Mouse (Mus musculus) A20 (cell line): Measurements from ENCODE around the gene Cul7.

Source experiments
- DNase-seq: peaks from one replicate; pipeline ENCODE4 v3.0.0-alpha.2; 2011; ENCODE audit warnings: low read depth, low spot score

Gene Cul7

DNA sequence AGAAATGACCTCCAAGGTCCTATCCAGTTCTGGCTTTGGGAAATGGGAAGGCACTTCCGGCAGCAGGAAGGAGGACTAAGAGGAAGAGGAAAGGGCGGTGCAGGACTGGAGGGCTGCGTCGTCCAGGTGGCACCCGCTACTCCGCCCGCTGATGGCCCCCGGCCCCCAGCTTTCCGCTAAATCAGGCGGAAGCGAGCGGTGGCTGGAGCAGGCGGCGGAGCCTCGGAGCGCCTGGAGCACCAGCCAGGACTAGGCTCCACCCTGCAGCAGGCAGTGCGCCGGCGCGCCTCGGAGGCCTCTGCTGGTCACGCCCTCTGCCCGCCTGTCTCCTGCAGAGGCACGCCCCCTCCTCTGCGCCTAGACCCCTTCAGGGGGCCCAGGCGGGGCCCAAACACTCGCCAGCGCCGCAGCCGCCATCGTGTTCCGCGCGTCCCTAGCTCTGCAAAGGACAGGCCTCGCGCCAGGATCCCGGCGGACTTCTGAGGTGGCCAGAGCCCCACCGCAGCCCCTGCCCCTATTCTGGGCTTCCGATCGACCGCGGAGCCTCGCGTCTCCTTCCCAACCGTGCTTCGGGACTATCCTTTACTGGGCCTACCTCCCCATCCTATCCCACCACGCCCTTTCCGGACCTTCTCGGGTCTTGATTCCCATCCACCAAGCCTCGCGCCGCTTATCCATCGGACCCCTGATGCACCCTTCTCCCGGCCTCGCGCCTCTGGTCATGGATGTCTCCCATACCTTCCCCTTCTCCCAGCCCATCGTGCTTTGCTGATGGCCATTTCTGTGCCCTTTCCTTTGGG is at the start of gene Cul7:
Gene Cul7 (plus strand): TSS at position 106 of the 800 bp plus-strand sequence.
- DNase-seq: no peak

DNA sequence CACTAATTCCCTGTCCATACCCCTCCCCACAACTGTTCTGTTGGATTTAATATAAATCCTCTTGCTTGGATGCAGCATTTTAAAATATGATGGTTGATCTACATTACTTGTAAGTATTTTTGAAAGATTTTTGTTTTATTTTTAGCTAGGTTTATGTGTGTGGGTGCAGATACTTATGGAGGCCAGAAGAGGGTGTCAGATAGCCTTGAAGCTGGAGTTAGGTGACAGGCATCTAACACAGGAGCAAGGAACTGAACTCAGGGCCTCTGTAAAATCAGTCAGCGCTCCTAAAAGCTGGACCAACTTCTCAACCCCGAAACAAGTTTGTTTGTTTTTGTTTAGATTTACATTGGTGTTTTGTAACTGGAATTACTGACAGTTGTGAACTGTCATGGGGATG is 49.6 kb upstream of the Cul7 start:
- DNase-seq: peak; percentile 31

DNA sequence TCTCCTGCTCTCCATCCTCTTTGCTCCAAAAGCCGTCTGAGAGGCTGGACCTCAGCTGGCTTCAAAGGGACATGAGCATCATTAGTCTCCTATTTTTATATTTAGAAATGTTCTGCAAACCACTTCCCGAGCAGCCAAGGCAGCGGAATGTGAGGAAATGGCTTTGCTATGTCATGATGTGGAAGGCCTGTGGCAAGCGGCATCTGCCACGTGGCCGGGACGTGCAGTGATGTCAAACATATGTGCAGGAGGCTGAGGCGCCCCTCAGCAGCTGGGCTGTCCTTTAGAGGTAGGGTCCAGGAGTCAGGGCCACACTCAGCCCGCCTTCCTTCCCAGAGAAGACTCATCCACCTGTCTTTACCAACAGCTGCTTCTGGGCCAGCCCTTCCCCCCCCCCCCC is 47.9 kb upstream of the Cul7 start:
- no peak for DNase-seq

DNA sequence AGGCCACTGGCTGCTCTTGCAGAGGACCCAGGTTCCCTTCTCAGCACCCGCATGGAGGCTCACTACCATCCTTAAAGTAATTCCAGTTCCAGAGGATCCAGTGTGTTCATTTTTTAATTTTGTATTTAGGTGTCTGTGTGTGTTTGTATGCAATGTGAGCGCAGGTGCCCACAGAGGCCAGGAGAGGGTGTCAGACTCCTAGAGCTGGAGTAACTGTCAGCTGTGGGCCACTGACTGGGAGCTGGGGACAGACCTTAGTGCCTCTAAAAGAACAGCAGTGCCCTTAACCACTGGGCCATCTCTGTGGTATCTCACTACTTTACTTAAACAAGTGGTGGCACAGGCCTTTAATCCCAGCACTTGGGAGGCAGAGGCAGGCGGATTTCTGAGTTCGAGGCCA is 46.9 kb upstream of the Cul7 start:
- DNase-seq: no peak

DNA sequence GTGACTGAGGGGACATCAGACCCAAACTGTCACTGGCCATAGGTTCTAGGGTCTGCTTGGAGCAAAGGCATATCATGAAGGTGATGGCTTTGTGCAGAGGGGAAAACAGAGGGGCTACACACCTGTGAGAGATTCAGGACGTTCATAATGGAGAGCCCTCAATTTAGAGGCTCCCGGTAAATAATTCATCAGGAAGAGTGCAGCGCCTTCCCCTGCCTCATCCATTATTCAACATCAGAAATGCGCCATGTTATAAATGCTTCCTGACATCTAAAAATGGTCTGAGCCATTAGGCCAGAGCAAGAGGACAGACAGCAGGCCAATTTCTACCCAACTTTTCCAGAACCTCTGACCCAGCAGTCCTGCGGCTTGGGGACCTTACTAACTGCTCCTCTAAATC is 45.0 kb upstream of the Cul7 start:
- DNase-seq: no peak

DNA sequence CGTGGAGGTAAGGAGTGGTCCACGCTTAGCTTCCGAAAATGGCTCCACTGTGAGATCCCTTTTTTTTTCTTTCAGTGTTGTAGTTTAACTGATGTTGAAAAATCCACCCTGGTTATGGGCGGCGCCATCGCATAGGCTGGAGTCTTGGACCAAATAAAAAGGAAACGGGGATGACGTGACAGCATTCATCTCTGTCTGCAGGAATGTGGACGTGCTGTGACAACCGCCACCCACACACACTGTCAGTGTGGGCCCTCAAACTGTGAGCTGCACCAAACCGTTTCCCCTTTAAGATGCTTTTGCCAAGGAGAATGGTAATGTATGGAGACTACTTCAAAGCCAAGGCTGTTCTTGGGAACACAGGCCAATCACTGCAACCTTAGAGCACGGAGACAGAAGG is 44.1 kb upstream of the Cul7 start:
- DNase-seq: no peak

DNA sequence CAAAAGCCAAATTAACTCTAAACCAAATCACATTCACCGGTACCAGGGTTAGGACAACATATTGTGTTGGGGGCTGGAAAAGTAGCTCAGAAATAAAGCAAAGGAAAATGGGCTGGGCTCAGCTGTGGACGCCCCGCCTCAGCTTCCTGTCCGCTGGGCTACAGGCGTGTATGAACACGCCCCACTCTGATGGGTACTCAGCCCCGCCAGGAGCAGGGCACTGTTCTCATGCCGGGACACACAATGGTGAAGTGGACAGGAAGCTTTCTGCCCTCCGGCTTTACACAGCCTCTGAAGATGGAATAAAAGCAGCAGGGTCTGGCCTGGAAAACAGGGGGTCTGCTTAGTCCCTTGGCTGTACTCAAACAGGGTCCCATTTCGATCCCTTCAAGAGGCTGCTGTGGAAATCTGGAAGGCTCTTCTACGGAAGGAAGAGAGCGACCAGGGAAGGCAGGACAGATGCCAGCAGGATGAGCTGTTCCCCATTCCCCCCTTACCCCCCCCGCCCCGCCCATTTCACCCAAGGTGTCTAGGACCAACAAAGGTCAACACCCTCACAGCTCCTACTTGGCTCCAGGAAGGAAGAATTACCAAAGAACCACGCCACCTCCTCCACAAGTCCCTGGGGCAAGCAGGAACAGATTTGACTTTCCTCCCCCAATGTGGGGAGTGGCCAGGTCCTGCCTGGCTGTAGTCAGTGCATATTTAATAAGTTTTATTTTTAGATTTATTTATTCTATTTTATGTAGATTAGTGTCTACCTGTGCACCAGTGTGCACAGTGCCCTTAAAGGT is 40.2 kb upstream of the Cul7 start:
- no peak for DNase-seq

DNA sequence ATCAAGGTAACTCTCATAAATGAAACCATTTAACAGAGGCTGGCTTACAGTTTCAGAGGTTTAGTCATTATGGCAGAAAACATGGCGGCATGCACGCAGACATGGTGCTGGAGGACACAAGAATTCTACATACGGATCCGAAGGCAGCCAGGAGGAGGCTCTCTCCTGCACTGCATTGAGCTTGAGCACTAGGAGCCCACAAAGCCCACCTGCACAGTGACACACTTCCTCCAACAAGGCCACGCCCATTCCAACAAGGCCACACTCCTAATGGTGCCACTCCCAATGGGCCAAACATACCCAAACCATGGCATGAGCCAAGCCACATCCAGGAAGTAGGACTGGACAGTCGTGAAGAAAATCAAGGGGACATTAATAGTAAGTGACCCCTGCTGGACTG is 38.8 kb upstream of the Cul7 start:
- no peak for DNase-seq

DNA sequence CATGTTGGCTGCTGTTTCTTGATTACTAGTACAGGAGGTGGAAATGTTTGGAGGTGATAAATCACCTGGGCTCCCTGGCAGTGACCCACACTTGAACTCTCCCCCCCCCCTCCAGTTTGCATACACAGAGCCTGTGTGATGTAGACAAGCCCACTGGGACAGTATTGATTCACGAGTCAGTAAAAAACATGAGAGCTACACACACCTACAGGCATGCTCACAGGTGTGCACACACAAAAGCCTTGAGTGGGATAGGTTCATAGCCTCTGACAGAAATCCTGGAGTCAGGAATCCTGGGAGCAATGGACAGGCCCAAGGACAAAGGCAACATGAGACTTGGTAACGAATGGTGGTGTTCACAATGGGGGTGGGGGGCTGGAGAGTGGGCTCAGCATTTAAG is 37.9 kb upstream of the Cul7 start:
- DNase-seq: no peak

DNA sequence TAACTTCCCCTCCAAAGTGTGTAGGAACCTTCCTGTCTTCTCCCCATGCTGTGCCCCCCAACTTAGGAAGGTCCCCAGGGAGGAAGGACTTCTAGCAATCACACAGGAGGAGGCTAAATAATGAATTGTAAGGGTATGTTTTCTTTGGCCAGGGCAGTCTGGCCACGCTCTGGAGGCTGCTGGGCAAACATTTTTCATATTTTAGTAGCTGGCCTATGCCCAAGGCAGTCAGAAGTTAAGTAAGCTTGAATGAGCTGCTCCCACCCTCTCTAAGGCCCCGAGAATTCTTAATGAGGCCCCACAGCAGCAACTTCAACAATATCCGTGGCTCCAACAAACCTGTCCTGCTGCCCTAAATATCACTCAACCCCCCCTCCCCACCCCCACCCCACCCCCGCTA is 37.3 kb upstream of the Cul7 start:
- no peak for DNase-seq

DNA sequence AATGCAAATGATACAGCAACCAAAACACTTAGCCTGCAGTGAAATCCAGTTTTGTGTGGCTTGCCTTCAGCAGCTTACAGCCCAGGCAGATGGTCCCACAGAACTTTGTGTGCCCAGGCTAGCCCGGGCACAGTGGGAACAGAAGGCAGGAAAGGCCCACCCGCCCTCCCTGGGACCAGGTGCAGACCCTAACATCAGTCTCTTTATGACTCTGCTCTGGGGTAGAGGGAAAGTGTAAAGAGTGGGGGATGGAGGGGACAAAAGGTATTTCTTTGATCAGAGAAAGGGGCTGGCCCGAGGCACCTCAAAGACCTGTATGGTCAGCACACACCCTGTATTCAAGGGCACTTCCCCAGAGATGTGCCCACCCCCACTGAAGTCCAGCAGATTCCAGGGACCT is 36.9 kb upstream of the Cul7 start:
- DNase-seq: no peak

DNA sequence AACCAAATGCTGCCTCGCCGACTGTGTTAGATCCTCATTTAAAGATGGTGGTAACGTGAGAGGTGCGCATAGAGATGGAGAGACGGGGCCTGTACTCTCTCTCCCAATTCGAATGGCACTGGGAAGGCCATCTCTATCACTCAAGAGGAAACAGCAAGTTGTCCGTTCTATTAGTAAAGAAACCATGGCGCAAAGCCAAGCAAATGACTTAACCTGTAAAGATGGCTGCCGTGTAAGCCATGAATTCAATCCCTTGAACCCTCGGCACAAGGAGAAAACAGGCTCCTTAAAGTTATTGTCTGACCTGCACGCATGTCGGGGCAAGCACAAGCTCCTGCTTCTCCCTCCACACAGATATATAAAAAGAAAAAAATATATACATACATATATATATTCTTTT is 32.3 kb upstream of the Cul7 start:
- DNase-seq: no peak

DNA sequence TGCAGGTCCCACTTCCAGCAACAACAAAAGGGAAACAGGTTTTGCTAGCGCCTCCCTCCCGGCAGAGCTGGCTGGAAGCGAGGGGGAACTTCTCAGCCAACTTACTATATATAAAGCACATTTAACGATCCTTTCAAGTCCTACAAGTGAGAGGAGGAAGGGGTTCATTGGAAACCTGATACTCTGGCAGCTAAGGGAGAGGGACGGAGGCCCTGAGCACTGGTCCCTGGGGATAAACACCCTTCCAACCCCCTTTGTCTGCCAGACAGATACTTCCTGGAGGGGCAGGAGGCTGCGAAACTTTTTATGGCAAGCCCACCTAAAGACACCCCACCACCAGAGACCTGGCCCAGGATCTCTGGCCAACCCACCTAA is 31.8 kb upstream of the Cul7 start:
- no peak for DNase-seq

DNA sequence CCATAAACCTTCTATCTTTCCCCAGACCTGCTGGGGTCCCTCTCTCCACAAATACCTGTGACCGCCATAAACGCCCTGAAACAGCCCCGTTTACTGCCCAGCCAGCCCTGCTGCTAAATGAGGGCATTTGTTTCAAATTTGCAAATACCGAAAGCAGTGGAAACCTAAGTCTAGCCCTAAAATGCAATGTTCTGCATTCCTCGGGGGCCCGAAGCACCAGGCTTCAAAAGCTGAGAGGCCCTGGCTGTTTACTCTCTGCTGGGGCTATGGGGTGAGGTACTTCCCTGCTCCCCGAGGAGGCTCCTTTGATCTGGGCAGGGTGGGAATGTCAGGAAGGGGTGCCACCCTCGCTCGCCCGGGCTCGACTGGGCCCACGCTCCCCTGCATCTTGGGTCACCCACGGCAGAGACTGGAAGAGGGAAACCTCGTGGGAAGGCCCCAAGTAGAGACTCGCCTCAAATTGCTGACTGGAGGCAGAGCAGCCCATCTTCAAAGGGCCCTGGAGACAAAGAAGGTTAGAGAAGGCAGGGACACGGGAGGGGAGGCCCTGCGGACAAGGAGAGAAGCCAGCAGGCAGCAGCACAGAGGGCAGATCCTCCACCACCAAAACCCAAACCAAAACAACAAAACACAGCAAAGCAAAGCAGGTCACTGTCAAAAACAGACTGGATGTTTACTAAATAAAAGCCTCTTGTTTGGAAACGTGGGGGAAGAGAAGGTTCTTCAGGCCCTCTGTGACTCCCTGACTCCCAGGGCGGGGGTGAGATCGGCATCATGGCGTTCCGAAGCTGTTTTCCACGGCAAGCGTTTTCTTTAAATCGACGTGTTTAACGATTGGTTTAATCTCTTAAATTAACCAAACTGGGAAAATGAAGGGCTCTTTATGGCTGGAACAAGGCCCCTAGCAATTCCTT is 31.1 kb upstream of the Cul7 start:
- no peak for DNase-seq

DNA sequence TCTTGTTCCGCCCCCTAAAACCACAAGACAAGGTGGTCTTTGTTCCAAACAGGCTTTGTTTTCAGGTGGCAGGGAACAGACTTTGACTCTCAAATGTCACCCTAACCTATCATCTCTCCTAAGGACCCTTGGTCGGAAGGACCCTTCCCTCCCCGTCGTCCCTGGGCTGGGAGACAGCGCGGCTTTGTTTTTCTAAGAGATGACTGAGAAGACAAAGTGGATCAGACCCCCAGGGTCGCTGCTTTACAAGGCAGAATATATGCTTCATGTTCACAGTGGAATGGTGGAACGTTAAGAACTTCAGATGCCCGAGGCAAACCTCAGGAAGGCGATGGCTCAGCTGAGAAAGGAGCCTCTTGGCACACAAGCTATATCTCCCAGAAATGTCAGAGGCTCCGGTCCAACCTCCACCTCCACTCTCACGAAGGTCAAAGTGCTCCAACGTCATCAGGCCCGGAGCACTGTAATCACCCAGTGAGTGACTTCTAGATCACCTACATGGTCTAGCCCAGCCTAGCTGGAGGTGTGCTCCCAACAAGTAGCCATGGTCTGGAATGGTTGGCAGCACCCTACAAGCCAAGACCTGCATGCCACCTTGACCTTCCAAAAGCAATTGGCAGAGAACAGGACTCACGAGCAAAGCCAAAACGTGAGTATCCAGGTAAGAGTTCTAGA is 30.3 kb upstream of the Cul7 start:
- no peak for DNase-seq

DNA sequence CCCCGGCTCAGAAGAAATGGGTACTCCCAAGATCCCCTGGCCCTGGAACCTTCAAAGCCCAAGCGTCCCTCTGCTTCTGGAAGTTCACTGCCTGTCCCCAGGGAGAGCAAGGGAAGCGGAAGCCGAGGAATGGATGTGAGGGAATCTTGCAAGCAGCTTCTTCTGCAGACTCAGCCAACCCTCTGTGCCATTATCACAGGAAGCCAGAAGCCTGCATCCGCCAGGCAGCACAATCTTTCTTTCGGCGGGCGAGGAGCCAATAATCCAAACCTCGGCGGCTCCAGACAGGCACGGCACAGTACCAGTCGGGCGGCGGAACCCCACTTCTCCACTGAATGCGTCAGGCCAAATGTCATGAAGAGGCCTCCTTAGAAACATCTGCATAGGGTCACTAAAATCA is 28.8 kb upstream of the Cul7 start:
- no peak for DNase-seq

DNA sequence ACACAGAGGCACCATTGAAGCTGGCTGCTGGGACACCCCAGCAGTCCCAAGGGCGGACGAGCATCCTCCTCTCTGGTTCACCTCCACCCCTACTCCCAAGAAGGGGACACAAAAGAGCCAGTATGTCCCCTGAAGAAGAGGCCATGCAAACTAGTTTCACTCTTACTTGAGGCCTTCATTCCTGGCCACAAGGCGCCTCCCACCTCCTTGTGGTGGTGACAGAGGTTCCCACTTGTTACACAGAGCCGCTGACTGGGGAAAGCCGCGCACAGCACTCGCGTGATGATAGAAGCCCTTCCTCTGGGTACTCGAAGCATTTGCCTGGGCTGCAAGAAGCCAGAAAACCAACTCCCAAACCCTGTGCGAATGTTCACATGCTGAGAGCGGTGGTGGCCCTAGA is 27.9 kb upstream of the Cul7 start:
- no peak for DNase-seq

DNA sequence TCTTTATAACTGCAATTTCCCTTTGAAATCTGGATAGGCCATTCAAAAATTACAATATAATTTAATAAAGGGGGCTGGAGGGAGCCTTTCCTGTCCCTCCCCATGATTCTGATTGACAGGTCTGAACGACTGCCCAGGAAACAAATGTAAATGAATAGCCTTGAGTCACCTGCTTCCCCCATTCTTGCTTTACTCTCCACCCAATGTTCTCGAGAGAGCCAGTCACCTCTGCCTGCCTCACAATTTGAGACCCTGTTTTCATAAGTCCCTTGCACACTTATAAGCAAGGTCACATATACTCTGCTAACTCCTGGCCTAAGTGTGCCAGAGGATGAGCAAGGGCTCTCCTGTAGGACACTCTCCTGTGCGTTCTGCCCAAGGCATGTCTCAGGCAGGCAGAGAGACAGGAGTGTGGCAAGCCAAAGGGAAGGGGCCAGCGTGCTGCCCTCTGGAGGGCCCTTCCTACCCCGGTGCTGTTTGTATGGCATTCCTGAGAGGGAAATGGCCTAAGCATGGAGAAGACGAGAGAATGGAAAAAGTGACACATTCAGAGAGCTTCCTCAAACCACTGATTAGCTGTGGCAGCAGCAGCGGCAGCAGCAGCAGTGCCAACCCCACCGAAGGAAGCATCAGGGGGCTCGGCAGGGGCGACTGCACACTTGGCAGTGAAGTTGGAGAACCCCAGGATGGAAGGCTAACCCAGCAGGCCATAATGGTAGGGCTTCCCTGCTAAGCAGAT is 26.1 kb upstream of the Cul7 start:
- no peak for DNase-seq

DNA sequence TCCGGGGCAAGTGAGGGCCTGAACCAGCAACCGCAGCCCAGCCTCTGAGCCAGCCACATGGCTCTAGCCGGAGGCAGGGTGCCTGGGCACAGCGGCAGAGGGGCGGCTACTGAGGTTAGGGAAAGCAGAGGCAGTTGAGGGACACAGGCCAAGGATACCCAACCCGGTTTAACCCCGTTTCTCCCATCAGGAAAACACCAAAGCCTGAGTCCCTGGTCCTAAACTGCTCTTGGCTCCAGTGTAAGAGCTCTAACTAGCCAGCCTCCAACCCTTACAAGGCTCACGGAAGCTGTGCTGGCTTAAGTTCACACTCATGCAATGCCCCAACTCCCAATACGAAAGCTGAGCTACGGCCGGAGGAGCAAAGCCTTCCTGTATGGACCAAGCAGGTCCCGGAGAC is 25.5 kb upstream of the Cul7 start:
- no peak for DNase-seq

DNA sequence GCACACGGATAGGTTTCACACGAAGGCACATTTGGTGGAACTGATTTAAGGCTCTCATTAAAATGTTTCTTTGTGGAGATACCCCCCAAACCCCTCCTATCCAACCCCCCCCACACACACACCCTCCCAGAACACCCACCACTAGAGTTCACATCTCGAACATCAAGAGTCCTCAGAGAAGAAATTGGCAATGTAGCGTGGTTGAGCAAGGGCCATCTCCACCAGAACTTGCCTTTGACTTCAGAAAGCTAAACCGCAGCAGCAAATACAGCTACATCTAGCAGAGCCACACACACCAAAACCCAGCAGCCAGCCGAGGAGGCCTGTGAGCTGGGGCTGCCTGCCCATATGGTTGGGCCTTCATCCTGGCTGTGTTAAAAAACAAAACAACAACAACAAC is 22.7 kb upstream of the Cul7 start:
- no peak for DNase-seq

DNA sequence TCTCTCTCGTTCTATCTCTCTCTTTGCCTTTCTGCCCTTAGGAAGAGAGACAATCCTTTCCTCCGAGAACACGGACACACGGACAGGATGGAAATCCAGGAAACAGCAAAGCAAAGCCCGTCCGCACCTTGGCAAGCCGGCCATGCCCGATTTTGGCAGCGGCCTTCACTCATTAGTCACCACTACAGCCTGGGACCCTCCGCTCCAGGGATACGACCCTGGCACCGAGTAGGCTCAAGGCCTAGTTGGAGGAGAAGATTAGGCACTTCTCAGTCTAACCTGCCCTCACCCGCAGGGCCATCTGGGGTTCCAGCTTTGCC is 21.7 kb upstream of the Cul7 start:
- DNase-seq: no peak
